Mouse (Mus musculus) MEL (cell line): ENCODE measurements around the gene Iqgap3. TPM values are rescaled to one million over a fixed set of nuclear protein-coding genes. Genes with fewer than 3 reads are reported as not detected.

Experiments used
- DNase-seq: peaks from one replicate; pipeline ENCODE4 v3.0.0; 2011; ENCODE audit warnings: low read depth, low spot score
- H3K27ac ChIP-seq: 2 replicates; pipeline ENCODE4 v1.5.1; 2012; ENCODE audit warnings: low read depth, mild to moderate bottlenecking, control low read depth, low read length, moderate library complexity; ENCODE audit not compliant: control insufficient read depth
- H3K27me3 ChIP-seq, 2 experiments: fragments of 150-350 bp in 1 of 2; sonication (generic) in 1 of 2; 2 replicates each; pipeline ENCODE4 v1.6.1; 2012; ENCODE audit warnings: low read length in 2 of 2, mild to moderate bottlenecking in 2 of 2, improper control_type of control experiment in 1 of 2, moderate library complexity in 1 of 2; ENCODE audit not compliant: insufficient read depth in 2 of 2, control insufficient read depth in 1 of 2
- H3K36me3 ChIP-seq, 2 experiments: 2 replicates each; pipeline ENCODE4 v1.6.1; 2012 to 2014; ENCODE audit warnings: low read length in 2 of 2, improper control_type of control experiment in 1 of 2, inconsistent platforms in 1 of 2, mild to moderate bottlenecking in 1 of 2; ENCODE audit not compliant: insufficient read depth in 2 of 2, control insufficient read depth in 1 of 2
- H3K4me1 ChIP-seq, 2 experiments: fragments of 150-350 bp in 1 of 2; sonication (generic) in 1 of 2; 2 replicates each; pipeline ENCODE4 v1.6.1; 2012; ENCODE audit warnings: low read length in 2 of 2, improper control_type of control experiment in 1 of 2, mild to moderate bottlenecking in 1 of 2; ENCODE audit not compliant: insufficient read depth in 2 of 2, control insufficient read depth in 1 of 2
- H3K4me3 ChIP-seq, 2 experiments: fragments of 150-350 bp in 1 of 2; sonication (generic) in 1 of 2; 2 replicates each; pipeline ENCODE4 v1.5.1; 2012; ENCODE audit warnings: low read depth in 2 of 2, low read length in 2 of 2, mild to moderate bottlenecking in 2 of 2, moderate library complexity in 2 of 2, control low read depth in 1 of 2, improper control_type of control experiment in 1 of 2; ENCODE audit not compliant: control insufficient read depth in 1 of 2, insufficient read depth in 1 of 2
- H3K79me2 ChIP-seq: 2 replicates; pipeline ENCODE4 v1.6.1; 2012; ENCODE audit warnings: mild to moderate bottlenecking, low read length, moderate library complexity; ENCODE audit not compliant: control insufficient read depth, poor library complexity, insufficient read depth
- H3K9ac ChIP-seq: 2 replicates; pipeline ENCODE4 v1.6.1; 2012; ENCODE audit warnings: low read depth, mild to moderate bottlenecking, control low read depth, low read length, moderate library complexity; ENCODE audit not compliant: control insufficient read depth, poor library complexity, severe bottlenecking
- H3K9me3 ChIP-seq: fragments of 150-350 bp; sonication (generic); replicated peaks from 2 replicates; pipeline ENCODE4 v1.6.1; 2012; ENCODE audit warnings: mild to moderate bottlenecking, low read length, improper control_type of control experiment, moderate library complexity; ENCODE audit not compliant: insufficient read depth
- BHLHE40 ChIP-seq: IDR thresholded peaks from 2 replicates; pipeline ENCODE4 v1.6.1; 2012; ENCODE audit warnings: low read depth, mild to moderate bottlenecking, inconsistent platforms, low read length, improper control_type of control experiment, borderline replicate concordance
- CHD1 ChIP-seq: IDR thresholded peaks from 2 replicates; pipeline ENCODE4 v1.6.1; 2012; ENCODE audit warnings: low read depth, mild to moderate bottlenecking, inconsistent platforms, low read length, improper control_type of control experiment
- E2F4 ChIP-seq: IDR thresholded peaks from 2 replicates; pipeline ENCODE4 v1.6.1; 2011; ENCODE audit warnings: low read depth, low read length, improper control_type of control experiment, borderline replicate concordance
- ELF1 ChIP-seq: IDR thresholded peaks from 2 replicates; pipeline ENCODE4 v1.6.1; 2014; ENCODE audit warnings: low read depth, mild to moderate bottlenecking, inconsistent platforms, low read length, improper control_type of control experiment, moderate library complexity
- EP300 ChIP-seq, 2 experiments: IDR thresholded peaks; 2 replicates each; pipeline ENCODE4 v1.6.1; 2011; ENCODE audit warnings: improper control_type of control experiment in 2 of 2, low read length in 2 of 2, low read depth in 1 of 2, mild to moderate bottlenecking in 1 of 2
- ETS1 ChIP-seq: IDR thresholded peaks from 2 replicates; pipeline ENCODE4 v1.6.1; 2012; ENCODE audit warnings: low read depth, mild to moderate bottlenecking, inconsistent platforms, low read length, improper control_type of control experiment, moderate library complexity
- HCFC1 ChIP-seq: IDR thresholded peaks from 2 replicates; pipeline ENCODE4 v1.6.1; 2012; ENCODE audit warnings: low read depth, mild to moderate bottlenecking, inconsistent platforms, low read length, improper control_type of control experiment, moderate library complexity
- KAT2A ChIP-seq: conservative IDR thresholded peaks from 2 replicates; pipeline ENCODE4 v1.6.1; 2012; ENCODE audit warnings: low read depth, low read length, improper control_type of control experiment, inconsistent platforms
- MAFK ChIP-seq: IDR thresholded peaks from 2 replicates; pipeline ENCODE4 v1.6.1; 2011; ENCODE audit warnings: low read depth, mild to moderate bottlenecking, low read length, improper control_type of control experiment, borderline replicate concordance
- MEF2A ChIP-seq: IDR thresholded peaks from 2 replicates; pipeline ENCODE4 v1.6.1; 2014; ENCODE audit warnings: low read depth, mild to moderate bottlenecking, inconsistent platforms, low read length, improper control_type of control experiment; ENCODE audit not compliant: poor library complexity, insufficient replicate concordance, severe bottlenecking; ENCODE audit errors: extremely low read depth
- MXI1 ChIP-seq: IDR thresholded peaks from 2 replicates; pipeline ENCODE4 v1.6.1; 2011; ENCODE audit warnings: mild to moderate bottlenecking, low read depth, low read length, improper control_type of control experiment
- MYC ChIP-seq: IDR thresholded peaks from 2 replicates; pipeline ENCODE4 v1.6.1; 2011; ENCODE audit warnings: low read depth, mild to moderate bottlenecking, low read length, improper control_type of control experiment, moderate library complexity
- NELFE ChIP-seq: IDR thresholded peaks from 2 replicates; pipeline ENCODE4 v1.6.1; 2011; ENCODE audit warnings: low read depth, low read length, improper control_type of control experiment
- NRF1 ChIP-seq: IDR thresholded peaks from 2 replicates; pipeline ENCODE4 v1.6.1; 2014; ENCODE audit warnings: low read depth, mild to moderate bottlenecking, inconsistent platforms, low read length, improper control_type of control experiment, moderate library complexity; ENCODE audit not compliant: poor library complexity, insufficient read depth, severe bottlenecking
- RAD21 ChIP-seq: IDR thresholded peaks from 2 replicates; pipeline ENCODE4 v1.6.1; 2011; ENCODE audit warnings: mild to moderate bottlenecking, low read depth, low read length, improper control_type of control experiment
- RCOR1 ChIP-seq: IDR thresholded peaks from 2 replicates; pipeline ENCODE4 v1.6.1; 2012; ENCODE audit warnings: low read depth, mild to moderate bottlenecking, inconsistent platforms, low read length, improper control_type of control experiment
- SIN3A ChIP-seq: IDR thresholded peaks from 2 replicates; pipeline ENCODE4 v1.6.1; 2012; ENCODE audit warnings: low read length, improper control_type of control experiment, inconsistent platforms
- TBP ChIP-seq: IDR thresholded peaks from 2 replicates; pipeline ENCODE4 v1.8.0; 2011; ENCODE audit warnings: low read depth, low read length, improper control_type of control experiment
- USF1 ChIP-seq: IDR thresholded peaks from 2 replicates; pipeline ENCODE4 v1.6.1; 2014; ENCODE audit warnings: low read depth, mild to moderate bottlenecking, inconsistent platforms, low read length, improper control_type of control experiment, moderate library complexity
- ZMIZ1 ChIP-seq: IDR thresholded peaks from 2 replicates; pipeline ENCODE4 v1.6.1; 2012; ENCODE audit warnings: low read depth, mild to moderate bottlenecking, inconsistent platforms, low read length, improper control_type of control experiment, moderate library complexity
- polyA plus RNA-seq, 2 experiments: library from polyadenylated mRNA; stranded (reverse) in 1 of 2; unstranded in 1 of 2; fragments of >175 nt in 1 of 2; fragments of >200 nt in 1 of 2; gene quantifications; 2 replicates each; pipeline versions ENCODE4 v1.2.1 to v1.2.4; 2012; ENCODE audit warnings: low replicate concordance in 2 of 2, low read depth in 1 of 2; ENCODE audit not compliant: insufficient read length in 2 of 2, insufficient read depth in 1 of 2, missing spikeins in 1 of 2
- total RNA-seq: library from RNA; depleted of rRNA; stranded (reverse); fragments of 300-350 nt; gene quantifications from 2 replicates; pipeline ENCODE4 v1.2.3, GENCODE M21; 2012

Gene Iqgap3
- total and polyA plus RNA-seq, 3 experiments: 21.1 to 42.5 TPM; not detected in 1

DNA sequence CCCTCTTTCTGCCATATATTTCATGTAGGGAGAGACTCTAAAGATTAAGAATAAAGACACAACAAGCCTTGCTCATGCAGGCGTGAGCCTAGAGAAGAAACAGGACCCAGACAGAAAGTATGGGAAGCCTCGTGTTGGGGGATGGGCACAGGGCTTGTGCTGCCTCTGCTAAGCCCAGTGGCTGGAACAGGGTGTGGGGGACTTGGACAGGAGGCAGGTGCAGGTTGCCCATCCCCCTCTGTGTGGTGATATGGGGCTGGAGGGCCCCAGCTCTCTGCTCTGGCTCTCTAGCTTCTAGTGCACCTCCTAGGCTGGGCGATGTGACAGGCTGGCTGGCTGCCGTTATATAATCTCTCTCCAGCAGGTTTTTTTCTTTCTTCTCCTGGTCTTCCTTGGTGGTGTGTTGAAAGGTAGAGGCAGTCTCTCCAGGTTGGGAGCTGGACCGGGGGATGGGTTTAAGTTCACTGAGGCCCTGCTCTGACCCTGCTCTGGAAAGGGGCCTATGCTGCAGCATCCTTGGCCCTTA lies 62.3 kb downstream of the Iqgap3 start (continued):
- TF ChIP-seq ETS1 (no peak), CHD1 (0 out of 2 replicates have a peak, but pooled peaks have one; percentile 74), E2F4 (no peak), NELFE (no peak; the same call in 1 of the 2 replicates), ELF1 (no peak), MAFK (no peak), RCOR1 (no peak), HCFC1 (no peak), RAD21 (no peak), NRF1 (no peak), MXI1 (no peak; the same call in none of the 2 replicates), MYC (no peak), KAT2A (no peak), BHLHE40 (no peak), TBP (peak; percentile 40; the same call in 1 of the 2 replicates), ZMIZ1 (no peak)

DNA sequence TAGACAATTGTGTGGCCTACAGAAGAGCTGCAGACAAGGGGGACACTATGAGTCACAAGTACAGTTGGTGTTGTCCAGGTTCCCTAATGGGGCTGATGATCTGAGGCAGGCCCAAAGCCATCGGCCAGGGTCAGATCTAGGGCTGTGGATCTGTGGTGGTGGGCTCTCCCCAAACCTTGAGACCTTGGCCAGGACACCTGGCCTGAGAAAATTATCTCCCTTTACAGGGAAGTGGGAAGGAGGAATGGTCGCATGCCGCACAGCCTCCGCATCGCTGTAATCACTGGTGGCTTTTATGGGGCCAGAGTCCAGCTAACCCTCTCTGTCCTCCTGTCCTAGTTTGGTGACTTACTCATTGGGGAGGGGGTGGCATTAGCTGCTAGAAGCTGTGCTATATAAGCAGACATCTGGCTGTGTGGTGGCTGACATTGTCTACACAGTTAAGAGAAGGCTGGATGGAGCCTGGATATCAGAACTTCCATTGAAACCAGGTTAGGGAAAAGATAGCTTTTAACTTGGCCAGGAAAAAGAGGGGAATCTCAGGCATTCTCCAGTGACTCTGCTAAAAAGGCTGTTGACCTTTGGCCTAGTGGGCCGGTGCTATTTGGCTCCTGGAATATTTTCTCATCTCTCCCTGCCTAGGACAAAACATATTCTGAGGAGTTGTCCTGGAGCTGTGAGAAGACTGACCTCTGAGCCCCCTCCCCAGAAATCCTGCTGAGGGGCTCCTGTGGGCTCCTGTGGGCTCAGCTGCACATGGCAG lies 63.1 kb downstream of the Iqgap3 start:
- peak; percentile 40 for DNase-seq
- Histone ChIP-seq H3K4me1 (peaks cover 38 to 70% of the 10 kb centered on the region in 2 experiments), H3K27ac (no peak overlapping the region; the same call in 1 of the 2 replicates), H3K9me3 (no peaks in the 10 kb centered on the region), H3K4me3 (peak overlapping the region; percentile 86 to 87), H3K36me3 (peaks cover 0 to 61% of the 10 kb centered on the region in 2 experiments; a peak in 2 of 4 replicates), H3K9ac (peak overlapping the region; percentile 92), H3K79me2 (peaks cover 73% of the 10 kb centered on the region), H3K27me3 (no peaks in the 10 kb centered on the region)
- no peak for TF ChIP-seq MYC
- no peak for TF ChIP-seq SIN3A
- no peak for TF ChIP-seq RCOR1
- 0 out of 4 replicates have a peak, but pooled peaks of 1 of the 2 experiments have one; percentile 10 for TF ChIP-seq EP300 (IDR thresholded peaks at IDR 0.05; ENCODE audit: low read depth in 1 of 2, low read length in 2 of 2)
- no peak for TF ChIP-seq CHD1
- no peak for TF ChIP-seq USF1
- no peak for TF ChIP-seq MEF2A
